Mouse (Mus musculus): ENCODE data around the gene Hspbap1. TPM values are rescaled to one million over a fixed set of nuclear protein-coding genes. Genes with fewer than 3 reads are reported as not detected.

Gene Hspbap1
- polyA plus RNA-seq, 1 experiment from 2014 or later = 8.7 TPM

Other genes with a start within 250 kb of the Hspbap1 start
- 1.1 and 2.0 TPM in 2 replicates for gene Sema5b, start 229.2 kb upstream of the Hspbap1 start, polyA plus RNA-seq (2015; fragmentation: Nextera tagmentation; extraction: Ambion mirVana)
- 10.6 and 11.1 TPM in 2 replicates for gene Dirc2, start 1.0 kb upstream of the Hspbap1 start, polyA plus RNA-seq (2015; fragmentation: Nextera tagmentation; extraction: Ambion mirVana)
- gene Parp14, start 101.2 kb downstream of the Hspbap1 start, polyA plus RNA-seq (2015; fragmentation: Nextera tagmentation; extraction: Ambion mirVana) = 0.75 and 0.80 TPM in 2 replicates
- gene Parp9, start 168.1 kb downstream of the Hspbap1 start, polyA plus RNA-seq (2015; fragmentation: Nextera tagmentation; extraction: Ambion mirVana) = 6.7 and 6.9 TPM in 2 replicates
- gene Dtx3l, start 168.8 kb downstream of the Hspbap1 start, polyA plus RNA-seq (2015; fragmentation: Nextera tagmentation; extraction: Ambion mirVana) = 4.5 and 4.6 TPM in 2 replicates
- gene Kpna1, start 208.4 kb downstream of the Hspbap1 start, polyA plus RNA-seq (2015; fragmentation: Nextera tagmentation; extraction: Ambion mirVana) = 39.8 and 41.4 TPM in 2 replicates

Data from heart, embryonic 13.5 days (tissue).